Mouse (Mus musculus): ENCODE measurements around the gene Tbck. TPM values are rescaled to one million over a fixed set of nuclear protein-coding genes. Genes with fewer than 3 reads are reported as not detected.

The Tbck gene
- total and polyA plus RNA-seq, 2 experiments from 2014 or later, result 35.0 to 39.9 TPM

- H3K27me3 ChIP-seq (ENCODE audit: insufficient read depth, low read length), result no peaks in the 10 kb centered on the region
- no peaks in the 10 kb centered on the region for H3K4me1 ChIP-seq (ENCODE audit: insufficient read depth)
- ATAC-seq, result no peak
- DNase-seq, result no peak
- no peak overlapping the region for H3K4me3 ChIP-seq (ENCODE audit: low read depth, low read length)
- no peaks in the 10 kb centered on the region for H3K9me3 ChIP-seq (ENCODE audit: low read length)
- WGBS, result 52% methylated on average over 14 of the region's 14 CpGs
- H3K4me2 ChIP-seq (ENCODE audit: low read depth), result no peak overlapping the region
- H3K27ac ChIP-seq (ENCODE audit: low read depth, low read length), result no peak overlapping the region
- TF ChIP-seq CTCF (IDR thresholded peaks at IDR 0.05; ENCODE audit: low read depth), result no peak
- H3K9ac ChIP-seq, result no peak overlapping the region
- H3K36me3 ChIP-seq (ENCODE audit: insufficient read depth), result no peaks in the 10 kb centered on the region
These were observed 192.2 kb downstream of the Tbck start for GRCm38 (mm10) chr3:132876011-132876708.

- no peak overlapping the region for H3K9ac ChIP-seq
- TF ChIP-seq CTCF (IDR thresholded peaks at IDR 0.05; ENCODE audit: low read depth), result no peak
- H3K4me1 ChIP-seq (ENCODE audit: insufficient read depth), result no peaks in the 10 kb centered on the region
- no peaks in the 10 kb centered on the region for H3K27me3 ChIP-seq (ENCODE audit: insufficient read depth, low read length)
- H3K4me2 ChIP-seq (ENCODE audit: low read depth), result no peak overlapping the region
- H3K9me3 ChIP-seq (ENCODE audit: low read length), result no peaks in the 10 kb centered on the region
- DNase-seq (no peak), ATAC-seq (no peak)
- H3K4me3 ChIP-seq (ENCODE audit: low read depth, low read length), result no peak overlapping the region
- no peaks in the 10 kb centered on the region for H3K36me3 ChIP-seq (ENCODE audit: insufficient read depth)
- no peak overlapping the region for H3K27ac ChIP-seq (ENCODE audit: low read depth, low read length)
- WGBS, result 79% methylated on average over 10 of the region's 10 CpGs
These were observed 193.2 kb downstream of the Tbck start for GRCm38 (mm10) chr3:132876933-132877676.

GRCm38 (mm10) chr3:132880361-132880760, 196.4 kb downstream of the Tbck start:
- H3K4me3 ChIP-seq (ENCODE audit: low read depth, low read length), result no peak overlapping the region
- no peak for TF ChIP-seq CTCF (IDR thresholded peaks at IDR 0.05; ENCODE audit: low read depth)
- H3K27ac ChIP-seq (ENCODE audit: low read depth, low read length), result no peak overlapping the region
- no peaks in the 10 kb centered on the region for H3K9me3 ChIP-seq (ENCODE audit: low read length)
- H3K27me3 ChIP-seq (ENCODE audit: insufficient read depth, low read length), result no peaks in the 10 kb centered on the region
- no peak overlapping the region; the same call in 1 of the 2 replicates for H3K4me2 ChIP-seq (ENCODE audit: low read depth)
- H3K4me1 ChIP-seq (ENCODE audit: insufficient read depth), result no peaks in the 10 kb centered on the region
- ATAC-seq (no peak), DNase-seq (no peak)
- no peak overlapping the region for H3K9ac ChIP-seq
- 68% methylated on average over 3 of the region's 3 CpGs for WGBS
- H3K36me3 ChIP-seq (ENCODE audit: insufficient read depth), result no peaks in the 10 kb centered on the region

- no peak overlapping the region for H3K27ac ChIP-seq (ENCODE audit: low read depth, low read length)
- H3K4me1 ChIP-seq (ENCODE audit: insufficient read depth), result no peaks in the 10 kb centered on the region
- ATAC-seq (peak; percentile 80), DNase-seq (peak; percentile 31)
- no peaks in the 10 kb centered on the region for H3K9me3 ChIP-seq (ENCODE audit: low read length)
- no peaks in the 10 kb centered on the region for H3K27me3 ChIP-seq (ENCODE audit: insufficient read depth, low read length)
- no peak for TF ChIP-seq CTCF (IDR thresholded peaks at IDR 0.05; ENCODE audit: low read depth)
- H3K9ac ChIP-seq, result no peak overlapping the region
- H3K4me3 ChIP-seq (ENCODE audit: low read depth, low read length), result no peak overlapping the region
- WGBS, result 33% methylated on average over 9 of the region's 9 CpGs
- peak overlapping the region; percentile 21; the same call in 1 of the 2 replicates for H3K4me2 ChIP-seq (ENCODE audit: low read depth)
- H3K36me3 ChIP-seq (ENCODE audit: insufficient read depth), result no peaks in the 10 kb centered on the region
These were observed 196.9 kb downstream of the Tbck start for GRCm38 (mm10) chr3:132880826-132881225.

- Histone ChIP-seq H3K27me3 (ENCODE audit: insufficient read depth, low read length) (no peaks in the 10 kb centered on the region), H3K36me3 (ENCODE audit: insufficient read depth) (no peaks in the 10 kb centered on the region), H3K4me2 (ENCODE audit: low read depth) (no peak overlapping the region), H3K4me1 (ENCODE audit: insufficient read depth) (no peaks in the 10 kb centered on the region), H3K9me3 (ENCODE audit: low read length) (no peaks in the 10 kb centered on the region), H3K4me3 (ENCODE audit: low read depth, low read length) (no peak overlapping the region), H3K9ac (no peak overlapping the region), H3K27ac (ENCODE audit: low read depth, low read length) (no peak overlapping the region)
- no peak for ATAC-seq
- TF ChIP-seq CTCF (IDR thresholded peaks at IDR 0.05; ENCODE audit: low read depth), result no peak
- 85% methylated on average over 9 of the region's 9 CpGs for WGBS
- no peak for DNase-seq
These were observed 199.3 kb downstream of the Tbck start for GRCm38 (mm10) chr3:132883256-132883655.

GRCm38 (mm10) chr3:132884459-132884858, 200.5 kb downstream of the Tbck start:
- no peak overlapping the region for H3K4me3 ChIP-seq (ENCODE audit: low read depth, low read length)
- H3K9me3 ChIP-seq (ENCODE audit: low read length), result no peaks in the 10 kb centered on the region
- ATAC-seq (no peak), DNase-seq (no peak)
- 87% methylated on average over 10 of the region's 10 CpGs for WGBS
- no peak overlapping the region for H3K27ac ChIP-seq (ENCODE audit: low read depth, low read length)
- H3K9ac ChIP-seq, result no peak overlapping the region
- no peaks in the 10 kb centered on the region for H3K4me1 ChIP-seq (ENCODE audit: insufficient read depth)
- no peak for TF ChIP-seq CTCF (IDR thresholded peaks at IDR 0.05; ENCODE audit: low read depth)
- no peak overlapping the region for H3K4me2 ChIP-seq (ENCODE audit: low read depth)
- no peaks in the 10 kb centered on the region for H3K27me3 ChIP-seq (ENCODE audit: insufficient read depth, low read length)
- no peaks in the 10 kb centered on the region for H3K36me3 ChIP-seq (ENCODE audit: insufficient read depth)

GRCm38 (mm10) chr3:132886419-132887050, 202.6 kb downstream of the Tbck start:
- TF ChIP-seq CTCF (IDR thresholded peaks at IDR 0.05; ENCODE audit: low read depth), result no peak
- Histone ChIP-seq H3K9me3 (ENCODE audit: low read length) (no peaks in the 10 kb centered on the region), H3K36me3 (ENCODE audit: insufficient read depth) (no peaks in the 10 kb centered on the region), H3K4me3 (ENCODE audit: low read depth, low read length) (no peak overlapping the region), H3K27ac (ENCODE audit: low read depth, low read length) (no peak overlapping the region), H3K9ac (no peak overlapping the region), H3K4me1 (ENCODE audit: insufficient read depth) (no peaks in the 10 kb centered on the region), H3K4me2 (ENCODE audit: low read depth) (no peak overlapping the region), H3K27me3 (ENCODE audit: insufficient read depth, low read length) (no peaks in the 10 kb centered on the region)
- no peak for ATAC-seq
- 89% methylated on average over 6 of the region's 6 CpGs for WGBS
- DNase-seq, result no peak

Data from forebrain, postnatal 0 days (tissue).